Mouse (Mus musculus) layer of hippocampus, postnatal 14 days (tissue): ENCODE measurements at regions not wholly inside any gene's neighbourhood (a gene's known extent, or its start where the extent isn't known, plus 50 kb on each side); places are given as distances from the start of the nearest gene placed in this dataset.

Experiments used
- DNase-seq, 2 experiments: peaks; one replicate each; pipeline ENCODE4 v3.0.0; 2021 to 2022; ENCODE audit warnings: low spot score in 2 of 2, mixed read lengths in 1 of 2

GRCm38 (mm10) chr1:78876156-78876555, 59.6 kb downstream of the Kcne4 start:
- DNase-seq = no peak

- DNase-seq = no peak
Observed at GRCm38 (mm10) chr1:78879246-78879645, 62.7 kb downstream of the Kcne4 start.

- no peak for DNase-seq
Observed at GRCm38 (mm10) chr1:78882455-78882854, 65.9 kb downstream of the Kcne4 start.

GRCm38 (mm10) chr1:78889241-78889640, 72.7 kb downstream of the Kcne4 start:
- DNase-seq = no peak

GRCm38 (mm10) chr1:78891344-78891743, 74.8 kb downstream of the Kcne4 start:
- DNase-seq = no peak

- DNase-seq = no peak
Observed at GRCm38 (mm10) chr1:78894301-78894700, 77.7 kb downstream of the Kcne4 start.

- no peak for DNase-seq
Observed at GRCm38 (mm10) chr1:78895112-78895511, 78.6 kb downstream of the Kcne4 start.

- DNase-seq = no peak
Observed at GRCm38 (mm10) chr1:78907591-78907990, 91.0 kb downstream of the Kcne4 start.

- no peak for DNase-seq
Observed at GRCm38 (mm10) chr1:78907991-78908390, 91.4 kb downstream of the Kcne4 start.

- DNase-seq = no peak
Observed at GRCm38 (mm10) chr1:78913791-78914190, 97.2 kb downstream of the Kcne4 start.

GRCm38 (mm10) chr1:78919863-78920262, 103.3 kb downstream of the Kcne4 start:
- DNase-seq = no peak

- DNase-seq = no peak
Observed at GRCm38 (mm10) chr1:78929975-78930374, 113.4 kb downstream of the Kcne4 start.

GRCm38 (mm10) chr1:78939871-78940270, 123.3 kb downstream of the Kcne4 start:
- no peak for DNase-seq

GRCm38 (mm10) chr1:78945588-78945987, 129.0 kb downstream of the Kcne4 start:
- DNase-seq = no peak

- peak in 1 of 2 experiments; percentile 25 for DNase-seq
Observed at GRCm38 (mm10) chr1:78980051-78980450, 163.5 kb downstream of the Kcne4 start.
